Comparison of ENCODE assay signal across 11 mouse cellular contexts in genomic region chr9:94473898-94474297, GRCm38 (mm10).
"Had no signal": no experiment of that assay in that cellular context is flagged by ENCODE, and none has a peak within 500 bp of the region (broad histone marks: within the 10 kb centered on the region; RNA-seq: fewer than 3 reads in every experiment).

No protein-coding gene starts in this region.

- H3K9ac ChIP-seq: hindbrain, embryonic 14.5 days; limb, embryonic 13.5 days; neural tube, embryonic 12.5 days had no signal

- H3K36me3 ChIP-seq: limb, embryonic 13.5 days; midbrain, embryonic 10.5 days; neural tube, embryonic 12.5 days had no signal

- H3K9me3 ChIP-seq: limb, embryonic 13.5 days; midbrain, embryonic 10.5 days; neural tube, embryonic 12.5 days had no signal

- H3K27me3 ChIP-seq: limb, embryonic 13.5 days; neural tube, embryonic 12.5 days had no signal

- H3K4me2 ChIP-seq: limb, embryonic 13.5 days; neural tube, embryonic 12.5 days had no signal

- DNase-seq: kidney, adult 2 months; kidney, postnatal 25 days; lung, adult 2 months; lung, postnatal 10 days; lung, postnatal 4 days; thymus, postnatal 36 days had no signal

- H3K27ac ChIP-seq: limb, embryonic 13.5 days; midbrain, embryonic 10.5 days; neural tube, embryonic 12.5 days had no signal

- H3K4me3 ChIP-seq: limb, embryonic 13.5 days; midbrain, embryonic 10.5 days; myocyte; neural tube, embryonic 12.5 days had no signal

- H3K4me1 ChIP-seq: midbrain, embryonic 10.5 days; neural tube, embryonic 12.5 days had no signal
